Mouse (Mus musculus) myocyte (in vitro differentiated cells): ENCODE data around the gene Muc5b. TPM values are rescaled to one million over a fixed set of nuclear protein-coding genes. Genes with fewer than 3 reads are reported as not detected.

Experiments
- H3K27me3 ChIP-seq: one replicate; pipeline ENCODE4 v1.6.1; 2011; ENCODE audit not compliant: control insufficient read depth, insufficient read depth, insufficient read length
- H3K36me3 ChIP-seq: one replicate; pipeline ENCODE4 v1.6.1; 2011; ENCODE audit not compliant: control insufficient read depth, insufficient read depth
- H3K4me2 ChIP-seq: one replicate; pipeline ENCODE4 v1.6.1; 2011; ENCODE audit warnings: low read depth, control low read depth
- H3K4me3 ChIP-seq: one replicate; pipeline ENCODE4 v1.5.1; 2011; ENCODE audit warnings: mild to moderate bottlenecking, control low read depth, moderate library complexity
- H3K79me2 ChIP-seq: one replicate; pipeline ENCODE4 v1.6.1; 2011; ENCODE audit not compliant: control insufficient read depth, insufficient read depth
- H3ac ChIP-seq: one replicate; pipeline ENCODE4 v1.6.1; 2011; ENCODE audit not compliant: control insufficient read depth, insufficient read length
- CEBPB ChIP-seq: IDR thresholded peaks from 2 replicates; pipeline ENCODE4 v1.6.1; 2011; ENCODE audit warnings: mild to moderate bottlenecking, moderate library complexity; ENCODE audit not compliant: poor library complexity, insufficient read depth, severe bottlenecking
- E2F4 ChIP-seq: IDR thresholded peaks from one replicate; pipeline ENCODE4 v1.6.1; 2011; ENCODE audit warnings: mild to moderate bottlenecking, control low read depth, moderate library complexity; ENCODE audit not compliant: insufficient read depth
- MAX ChIP-seq: IDR thresholded peaks from one replicate; pipeline ENCODE4 v1.6.1; 2011; ENCODE audit warnings: low read depth, mild to moderate bottlenecking, control low read depth
- MYOD1 ChIP-seq, 3 experiments: IDR thresholded peaks; one replicate each; pipeline ENCODE4 v1.6.1; 2011; ENCODE audit warnings: control low read depth in 2 of 3, low read depth in 2 of 3, mild to moderate bottlenecking in 2 of 3, moderate library complexity in 1 of 3; ENCODE audit not compliant: insufficient read length in 2 of 3, control insufficient read depth in 1 of 3
- MYOG ChIP-seq, 3 experiments: IDR thresholded peaks; one replicate each; pipeline ENCODE4 v1.6.1; 2011; ENCODE audit warnings: control low read depth in 2 of 3, low read depth in 2 of 3, mild to moderate bottlenecking in 2 of 3; ENCODE audit not compliant: insufficient read length in 2 of 3, control insufficient read depth in 1 of 3, insufficient read depth in 1 of 3
- POLR2A ChIP-seq: IDR thresholded peaks from one replicate; pipeline ENCODE4 v1.6.1; 2011; ENCODE audit warnings: low read depth, mild to moderate bottlenecking, control low read depth, moderate library complexity; ENCODE audit not compliant: insufficient read length
- POLR2AphosphoS2 ChIP-seq: IDR thresholded peaks from one replicate; pipeline ENCODE4 v1.6.1; 2011; ENCODE audit warnings: low read depth, control low read depth; ENCODE audit not compliant: insufficient read length
- REST ChIP-seq: IDR thresholded peaks from one replicate; pipeline ENCODE4 v1.6.1; 2011; ENCODE audit warnings: mild to moderate bottlenecking, control low read depth, moderate library complexity; ENCODE audit not compliant: insufficient read depth, insufficient read length
- SRF ChIP-seq: IDR thresholded peaks from one replicate; pipeline ENCODE4 v1.6.1; 2011; ENCODE audit warnings: low read depth; ENCODE audit not compliant: control insufficient read depth, insufficient read length
- TCF12 ChIP-seq: IDR thresholded peaks from one replicate; pipeline ENCODE4 v1.6.1; 2011; ENCODE audit warnings: mild to moderate bottlenecking, control low read depth; ENCODE audit not compliant: poor library complexity, insufficient read depth, severe bottlenecking
- TCF3 ChIP-seq: IDR thresholded peaks from one replicate; pipeline ENCODE4 v1.6.1; 2011; ENCODE audit warnings: low read depth, control low read depth; ENCODE audit not compliant: insufficient read length
- USF1 ChIP-seq: IDR thresholded peaks from one replicate; pipeline ENCODE4 v1.6.1; 2011; ENCODE audit warnings: low read depth, mild to moderate bottlenecking, control low read depth, moderate library complexity
- polyA plus RNA-seq: library from polyadenylated mRNA; unstranded; fragments of >200 nt; fragmentation: generic; extraction: Trizol; gene quantifications from one replicate; pipeline ENCODE4 v1.2.1, GENCODE M21; 2012; ENCODE audit warnings: missing spikeins

The Muc5b gene
- polyA plus RNA-seq, 1 experiment = 0.01 TPM

GRCm38 (mm10) chr7:141901825-141902224 is 63.0 kb downstream of the Muc5b start:
- Histone ChIP-seq H3K36me3 (no peaks in the 10 kb centered on the region), H3K27me3 (peaks cover 9% of the 10 kb centered on the region), H3K4me3 (peak overlapping the region; percentile 72), H3K79me2 (peaks cover 52% of the 10 kb centered on the region), H3ac (peak overlapping the region; percentile 66), H3K4me2 (peak overlapping the region; percentile 91)
- TF ChIP-seq POLR2A (no peak), CEBPB (no peak), TCF12 (no peak), USF1 (no peak), TCF3 (no peak), REST (no peak), MAX (no peak), E2F4 (no peak)

- peak overlapping the region; percentile 91 for H3K4me2 ChIP-seq
- H3K36me3 ChIP-seq = no peaks in the 10 kb centered on the region
Measured at GRCm38 (mm10) chr7:141902269-141902729, 63.4 kb downstream of the Muc5b start.

GRCm38 (mm10) chr7:141902791-141903190 is 63.9 kb downstream of the Muc5b start:
- Histone ChIP-seq H3K79me2 (peaks cover 42% of the 10 kb centered on the region), H3K27me3 (peaks cover 9% of the 10 kb centered on the region), H3K4me3 (peak overlapping the region; percentile 72), H3K36me3 (no peaks in the 10 kb centered on the region), H3ac (peak overlapping the region; percentile 66), H3K4me2 (peak overlapping the region; percentile 58)
- TF ChIP-seq CEBPB = no peak
- TF ChIP-seq MAX = no peak
- TF ChIP-seq TCF12 = no peak
- no peak for TF ChIP-seq MYOD1 (IDR thresholded peaks at IDR 0.05; ENCODE audit: control insufficient read depth in 1 of 3, insufficient read length in 2 of 3, low read depth in 2 of 3)
- TF ChIP-seq SRF = no peak
- no peak for TF ChIP-seq REST
- TF ChIP-seq POLR2AphosphoS2 = no peak
- no peak for TF ChIP-seq TCF3
- no peak for TF ChIP-seq E2F4
- TF ChIP-seq USF1 = no peak

More at GRCm38 (mm10) chr7:141902269-141902729, 63.4 kb downstream of the Muc5b start:
- Histone ChIP-seq H3K4me3 (peak overlapping the region; percentile 72), H3ac (peak overlapping the region; percentile 66), H3K27me3 (peaks cover 9% of the 10 kb centered on the region), H3K79me2 (peaks cover 47% of the 10 kb centered on the region)
- TF ChIP-seq REST = no peak
- peak; percentile 90 for TF ChIP-seq POLR2AphosphoS2
- no peak for TF ChIP-seq MYOD1 (IDR thresholded peaks at IDR 0.05; ENCODE audit: control insufficient read depth in 1 of 3, insufficient read length in 2 of 3, low read depth in 2 of 3)
- peak; percentile 17 for TF ChIP-seq USF1
- peak; percentile 89 for TF ChIP-seq POLR2A
- no peak for TF ChIP-seq MAX
- no peak for TF ChIP-seq SRF

DNA sequence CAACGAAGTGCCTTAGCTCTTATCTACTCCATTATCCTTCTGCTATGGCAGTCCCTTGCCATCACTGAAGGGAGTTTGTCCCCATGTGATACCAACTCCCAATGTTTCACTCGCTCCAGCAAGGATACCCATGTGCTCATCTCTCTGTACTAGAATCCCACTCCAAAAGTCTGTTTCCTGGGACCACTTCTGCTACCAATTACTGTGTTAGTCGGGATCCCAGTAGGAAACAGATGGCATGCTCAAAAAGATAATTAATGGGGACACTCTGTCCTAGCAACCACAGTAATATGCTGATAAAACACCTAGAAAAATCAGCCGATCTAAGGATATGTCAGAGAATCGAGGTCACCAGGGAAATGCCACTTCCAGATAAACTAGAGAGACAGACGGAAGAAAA is 69.7 kb downstream of the Muc5b start:
- Histone ChIP-seq H3K4me2 (no peak overlapping the region), H3K79me2 (no peaks in the 10 kb centered on the region), H3K27me3 (peaks cover 42% of the 10 kb centered on the region), H3ac (no peak overlapping the region), H3K36me3 (no peaks in the 10 kb centered on the region), H3K4me3 (no peak overlapping the region)
- no peak for TF ChIP-seq CEBPB
- TF ChIP-seq MAX = no peak
- TF ChIP-seq E2F4 = no peak
- no peak for TF ChIP-seq MYOD1 (IDR thresholded peaks at IDR 0.05; ENCODE audit: control insufficient read depth in 1 of 3, insufficient read length in 2 of 3, low read depth in 2 of 3)
- no peak for TF ChIP-seq POLR2AphosphoS2
- no peak for TF ChIP-seq MYOG (IDR thresholded peaks at IDR 0.05; ENCODE audit: control insufficient read depth in 1 of 3, insufficient read depth in 1 of 3, insufficient read length in 2 of 3, low read depth in 2 of 3)
- no peak for TF ChIP-seq TCF3
- TF ChIP-seq POLR2A = no peak
- no peak for TF ChIP-seq SRF
- no peak for TF ChIP-seq USF1
- no peak for TF ChIP-seq TCF12
- TF ChIP-seq REST = no peak

DNA sequence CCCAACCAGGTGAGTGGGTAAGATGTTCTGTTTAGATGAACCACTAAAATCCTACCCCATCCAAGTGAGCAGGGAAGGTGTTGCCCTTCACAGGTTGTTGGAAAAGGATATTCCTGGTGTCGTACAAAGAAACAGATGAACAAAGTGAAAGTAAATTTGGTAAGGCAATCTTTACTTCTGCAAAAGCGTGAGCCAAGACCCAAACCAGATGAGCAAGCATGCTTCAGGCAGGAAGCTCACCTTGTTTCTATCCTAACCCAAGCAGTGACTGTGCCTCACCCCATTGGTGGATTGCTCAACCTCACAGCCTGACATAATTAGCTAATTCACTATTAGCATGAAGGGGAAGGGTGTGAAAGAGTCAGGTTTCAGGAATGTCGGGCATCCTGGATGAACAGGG is 72.4 kb downstream of the Muc5b start:
- Histone ChIP-seq H3K27me3 (peaks cover 45% of the 10 kb centered on the region), H3K4me3 (no peak overlapping the region), H3K79me2 (no peaks in the 10 kb centered on the region), H3K36me3 (no peaks in the 10 kb centered on the region), H3ac (no peak overlapping the region), H3K4me2 (no peak overlapping the region)
- TF ChIP-seq REST (no peak), TCF3 (no peak), SRF (no peak), MYOD1 (IDR thresholded peaks at IDR 0.05; ENCODE audit: control insufficient read depth in 1 of 3, insufficient read length in 2 of 3, low read depth in 2 of 3) (no peak), POLR2AphosphoS2 (no peak), E2F4 (no peak), CEBPB (no peak), USF1 (no peak), MAX (no peak), POLR2A (no peak), TCF12 (no peak), MYOG (IDR thresholded peaks at IDR 0.05; ENCODE audit: control insufficient read depth in 1 of 3, insufficient read depth in 1 of 3, insufficient read length in 2 of 3, low read depth in 2 of 3) (no peak)
